Mouse (Mus musculus): ENCODE data around the gene Map2k1. TPM values are rescaled to one million over a fixed set of nuclear protein-coding genes. Genes with fewer than 3 reads are reported as not detected.
"Not testable (repeated sequence)": the region's sequence is repeated elsewhere in the genome, so short reads cannot be mapped to it uniquely, and the experiment has no call there.

The Map2k1 gene
- polyA plus RNA-seq, 1 experiment from 2014 or later, result 56.0 TPM

GRCm38 (mm10) chr9:64198068-64198762 is 55.2 kb downstream of the Map2k1 start:
- Histone ChIP-seq H3K9ac (no peak overlapping the region), H3K36me3 (replicated peaks) (peaks cover 18% of the 10 kb centered on the region), H3K9me3 (no peaks in the 10 kb centered on the region), H3K4me2 (no peak overlapping the region), H3K4me1 (no peaks in the 10 kb centered on the region), H3K4me3 (replicated peaks) (no peak overlapping the region), H3K27ac (no peak overlapping the region), H3K27me3 (no peaks in the 10 kb centered on the region)
- WGBS, result 90% methylated on average over 5 of the region's 5 CpGs
- no peak for ATAC-seq (ENCODE audit: low FRiP score)

DNA sequence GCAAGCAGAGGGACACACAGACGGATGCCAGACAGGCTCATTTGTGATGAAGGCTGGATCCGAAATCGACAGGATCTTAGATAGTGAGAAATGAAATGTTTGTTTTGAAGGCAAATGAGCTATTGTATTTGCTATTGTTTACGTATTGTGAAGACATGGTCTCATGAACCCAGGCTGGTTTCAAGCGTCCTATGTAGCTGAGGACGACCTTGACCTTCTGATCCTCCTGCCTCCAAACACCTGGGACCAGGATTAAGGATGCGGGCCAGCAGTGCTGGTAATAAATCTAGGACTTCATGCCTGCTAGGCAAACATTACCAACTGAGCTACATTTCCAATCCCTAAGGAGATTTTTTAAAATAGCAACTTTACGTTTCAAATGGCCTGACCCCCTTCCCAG is 55.9 kb downstream of the Map2k1 start:
- 90% methylated on average over 8 of the region's 8 CpGs for WGBS
- Histone ChIP-seq H3K9me3 (no peaks in the 10 kb centered on the region), H3K27ac (no peak overlapping the region), H3K4me2 (no peak overlapping the region), H3K27me3 (no peaks in the 10 kb centered on the region), H3K9ac (no peak overlapping the region), H3K4me1 (no peaks in the 10 kb centered on the region), H3K36me3 (replicated peaks) (peaks cover 20% of the 10 kb centered on the region), H3K4me3 (replicated peaks) (no peak overlapping the region)
- ATAC-seq (ENCODE audit: low FRiP score), result no peak

DNA sequence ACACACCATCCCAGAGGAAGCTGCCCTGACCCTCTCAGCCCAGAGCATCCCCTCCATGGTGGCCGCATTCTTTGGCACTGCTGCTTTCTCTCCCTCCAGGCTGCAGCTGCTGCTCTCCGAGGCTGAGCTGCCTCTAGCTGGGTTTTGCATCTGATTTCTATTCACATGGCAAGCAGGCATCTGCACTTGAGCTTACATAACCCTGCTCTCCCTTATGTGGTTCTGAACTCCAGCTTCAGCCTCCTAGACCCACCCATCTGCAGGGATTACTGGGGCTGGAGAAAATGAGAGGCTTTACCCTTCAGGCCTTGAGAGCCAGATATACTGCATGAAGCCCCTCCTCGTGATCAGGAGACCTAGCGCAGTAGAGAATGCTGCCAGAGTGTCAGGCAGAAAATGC is 57.9 kb downstream of the Map2k1 start:
- WGBS, result 67% methylated on average over 4 of the region's 4 CpGs

GRCm38 (mm10) chr9:64193879-64194278 is 59.6 kb downstream of the Map2k1 start:
- Histone ChIP-seq H3K27me3 (no peaks in the 10 kb centered on the region), H3K9me3 (no peaks in the 10 kb centered on the region), H3K36me3 (replicated peaks) (peaks cover 43% of the 10 kb centered on the region), H3K4me3 (replicated peaks) (no peak overlapping the region), H3K27ac (no peak overlapping the region), H3K4me1 (no peaks in the 10 kb centered on the region), H3K4me2 (no peak overlapping the region), H3K9ac (no peak overlapping the region)
- WGBS, result 96% methylated on average over 1 of the region's 1 CpGs
- no peak for ATAC-seq (ENCODE audit: low FRiP score)

More for the DNA sequence above, 57.9 kb downstream of the Map2k1 start:
- Histone ChIP-seq H3K4me1 (no peaks in the 10 kb centered on the region), H3K27ac (no peak overlapping the region), H3K27me3 (no peaks in the 10 kb centered on the region), H3K4me3 (replicated peaks) (no peak overlapping the region), H3K36me3 (replicated peaks) (peaks cover 32% of the 10 kb centered on the region), H3K9ac (no peak overlapping the region; the same call in 1 of the 2 replicates), H3K9me3 (no peaks in the 10 kb centered on the region), H3K4me2 (no peak overlapping the region)
- no peak for ATAC-seq (ENCODE audit: low FRiP score)

GRCm38 (mm10) chr9:64184166-64184840 is 69.1 kb downstream of the Map2k1 start:
- H3K9me3 ChIP-seq, result no peaks in the 10 kb centered on the region
- H3K4me2 ChIP-seq, result no peak overlapping the region

DNA sequence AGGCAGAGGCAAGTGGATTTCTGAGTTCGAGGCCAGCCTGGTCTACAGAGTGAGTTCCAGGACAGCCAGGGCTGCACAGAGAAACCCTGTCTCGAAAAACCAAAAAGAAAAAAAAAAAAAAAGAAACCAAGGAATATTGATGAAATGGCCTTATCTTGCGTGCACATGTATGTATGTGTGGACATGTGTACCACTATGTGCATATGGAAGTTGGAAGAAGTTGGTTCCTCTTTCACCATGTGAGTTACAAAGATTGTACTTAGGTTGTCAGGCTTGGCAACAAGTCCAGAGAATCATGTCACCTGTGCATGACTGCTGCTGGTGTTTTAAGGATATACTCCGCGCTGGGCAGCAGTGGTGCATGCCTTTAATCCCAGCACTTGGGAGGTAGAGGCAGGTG is 70.1 kb downstream of the Map2k1 start:
- not testable (repeated sequence) for H3K9me3 ChIP-seq; H3K27ac ChIP-seq; ATAC-seq (ENCODE audit: low FRiP score); H3K27me3 ChIP-seq; H3K4me2 ChIP-seq; H3K4me3 ChIP-seq (replicated peaks); H3K9ac ChIP-seq
- WGBS, result 93% methylated on average over 5 of the region's 5 CpGs
- Histone ChIP-seq H3K36me3 (replicated peaks) (peaks cover 62% of the 10 kb centered on the region), H3K4me1 (peaks cover 15% of the 10 kb centered on the region)

More at GRCm38 (mm10) chr9:64184166-64184840, 69.1 kb downstream of the Map2k1 start:
- Histone ChIP-seq H3K4me3 (replicated peaks) (no peak overlapping the region), H3K9ac (no peak overlapping the region), H3K4me1 (peaks cover 10% of the 10 kb centered on the region), H3K27me3 (no peaks in the 10 kb centered on the region), H3K36me3 (replicated peaks) (peaks cover 64% of the 10 kb centered on the region), H3K27ac (no peak overlapping the region)
- WGBS, result 95% methylated on average over 5 of the region's 5 CpGs
- no peak for ATAC-seq (ENCODE audit: low FRiP score)

DNA sequence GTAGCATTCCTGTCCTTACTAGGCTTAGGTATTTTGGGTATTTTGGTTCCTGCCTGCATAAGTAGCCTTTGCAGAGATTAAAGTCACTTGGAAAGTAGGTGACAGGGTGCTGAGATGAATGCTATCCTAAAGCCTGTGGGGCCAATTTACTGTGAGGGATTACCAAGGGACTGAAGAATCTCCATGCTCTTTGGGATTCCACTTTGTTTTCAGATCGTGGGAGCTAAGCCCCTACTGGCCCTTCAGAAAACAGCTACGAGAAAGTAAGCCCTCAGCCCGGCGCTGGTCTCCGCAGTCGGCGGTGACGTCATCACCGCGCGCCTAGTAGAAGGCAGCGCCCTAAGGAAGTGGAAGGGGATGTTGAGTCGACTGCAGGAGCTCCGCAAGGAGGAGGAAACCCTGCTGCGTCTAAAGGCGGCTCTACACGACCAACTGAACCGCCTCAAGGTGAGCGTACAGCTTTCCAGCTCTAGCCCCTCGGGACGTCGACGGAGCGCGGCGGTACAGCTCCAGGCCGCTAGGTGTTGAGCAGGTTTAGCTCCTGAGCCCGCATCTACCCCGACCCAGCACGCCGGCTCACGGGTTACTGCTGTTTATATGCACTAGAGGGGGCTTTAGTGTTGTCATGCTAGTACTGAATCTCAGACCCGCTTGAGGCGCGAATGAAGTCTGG is 74.3 kb downstream of the Map2k1 start, which contains the start of gene Snapc5:
Gene Snapc5 (plus strand): TSS at position 301 of the 673 bp plus-strand sequence.
- H3K9me3 ChIP-seq, result no peaks in the 10 kb centered on the region
- no peaks in the 10 kb centered on the region for H3K27me3 ChIP-seq
- under 1% methylated on average over 35 of the region's 35 CpGs for WGBS
- peak within 1 kb of the TSS; percentile 61 for H3K9ac ChIP-seq
- peak within 1 kb of the TSS; percentile 64 for H3K4me2 ChIP-seq
- H3K27ac ChIP-seq, result peak within 1 kb of the TSS; percentile 83
- peaks cover 69% of the 10 kb centered on the region for H3K36me3 ChIP-seq (replicated peaks)
- peak; percentile 93 for ATAC-seq (ENCODE audit: low FRiP score)
- H3K4me1 ChIP-seq, result peaks cover 24% of the 10 kb centered on the region
- peak within 1 kb of the TSS; percentile 67 for H3K4me3 ChIP-seq (replicated peaks)

DNA sequence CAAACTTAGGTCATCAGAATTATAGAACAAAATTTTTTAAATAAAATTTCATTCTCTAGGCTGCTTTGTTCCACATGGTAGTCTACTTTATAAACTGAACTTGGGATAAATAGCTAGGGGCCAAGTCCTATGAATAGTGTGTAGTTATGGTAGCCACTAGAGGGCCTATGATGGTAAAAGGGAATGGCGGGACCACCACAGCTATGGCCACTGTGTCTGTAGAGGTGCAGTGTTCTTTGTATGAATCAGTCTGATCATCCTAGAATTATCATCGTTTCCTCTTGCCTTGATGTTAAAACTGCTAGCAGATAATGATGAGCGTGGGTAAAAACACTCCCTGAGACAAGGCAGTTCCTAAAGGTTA is 74.8 kb downstream of the Map2k1 start:
- H3K4me3 ChIP-seq (replicated peaks), result peak overlapping the region; percentile 67

DNA sequence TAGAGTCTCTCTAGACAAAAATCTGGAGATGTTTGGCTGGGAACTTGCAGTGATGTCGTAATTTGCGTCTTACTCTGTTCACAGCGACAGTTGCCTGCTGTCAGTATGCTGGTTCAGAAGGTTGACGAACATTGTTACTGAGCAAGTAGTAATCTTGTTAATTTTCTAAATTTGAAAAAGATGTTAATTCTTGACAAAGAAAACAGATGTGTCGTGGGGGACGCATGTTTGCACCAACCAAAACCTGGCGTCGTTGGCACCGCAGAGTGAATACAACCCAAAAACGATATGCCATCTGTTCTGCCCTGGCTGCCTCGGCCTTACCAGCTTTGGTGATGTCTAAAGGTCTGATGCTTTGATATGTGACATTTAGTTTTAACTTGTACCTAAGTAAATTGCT is 78.1 kb downstream of the Map2k1 start:
- Histone ChIP-seq H3K4me2 (no peak overlapping the region), H3K4me1 (peaks cover 41% of the 10 kb centered on the region), H3K4me3 (replicated peaks) (no peak overlapping the region), H3K27me3 (no peaks in the 10 kb centered on the region), H3K9ac (no peak overlapping the region), H3K9me3 (no peaks in the 10 kb centered on the region), H3K36me3 (replicated peaks) (peaks cover 44% of the 10 kb centered on the region), H3K27ac (no peak overlapping the region)
- WGBS, result 93% methylated on average over 11 of the region's 11 CpGs
- ATAC-seq (ENCODE audit: low FRiP score), result no peak

More for the DNA sequence above, 74.8 kb downstream of the Map2k1 start:
- H3K4me1 ChIP-seq, result peaks cover 27% of the 10 kb centered on the region
- H3K27me3 ChIP-seq, result no peaks in the 10 kb centered on the region
- no peaks in the 10 kb centered on the region for H3K9me3 ChIP-seq
- WGBS, result 44% methylated on average over 3 of the region's 3 CpGs
- ATAC-seq (ENCODE audit: low FRiP score), result peak; percentile 70
- no peak overlapping the region for H3K9ac ChIP-seq
- H3K36me3 ChIP-seq (replicated peaks), result peaks cover 66% of the 10 kb centered on the region
- peak overlapping the region; percentile 64 for H3K4me2 ChIP-seq
- peak overlapping the region; percentile 83 for H3K27ac ChIP-seq

DNA sequence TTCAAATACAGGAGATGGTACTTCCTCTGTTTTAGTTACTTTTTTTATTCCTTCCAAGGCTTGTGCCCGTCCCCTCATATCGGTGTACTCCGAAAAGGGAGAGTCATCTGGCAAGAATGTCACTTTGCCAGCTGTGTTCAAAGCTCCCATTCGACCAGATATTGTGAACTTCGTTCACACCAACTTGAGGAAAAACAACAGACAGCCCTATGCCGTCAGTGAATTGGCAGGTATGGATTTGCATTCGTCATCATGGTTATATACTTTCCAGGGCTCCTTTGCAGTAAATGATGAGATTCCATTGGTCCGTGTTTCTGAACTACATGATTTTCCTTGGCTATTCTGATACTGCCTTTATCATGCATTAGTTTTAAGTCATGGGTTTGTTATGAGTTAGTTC is 78.7 kb downstream of the Map2k1 start:
- Histone ChIP-seq H3K36me3 (replicated peaks) (peaks cover 44% of the 10 kb centered on the region), H3K9ac (peak overlapping the region; percentile 88; the same call in 1 of the 2 replicates), H3K27me3 (no peaks in the 10 kb centered on the region), H3K27ac (no peak overlapping the region), H3K4me1 (peaks cover 35% of the 10 kb centered on the region), H3K4me2 (peak overlapping the region; percentile 73), H3K4me3 (replicated peaks) (peak overlapping the region; percentile 88), H3K9me3 (no peaks in the 10 kb centered on the region)
- 77% methylated on average over 8 of the region's 8 CpGs for WGBS
- no peak for ATAC-seq (ENCODE audit: low FRiP score)

DNA sequence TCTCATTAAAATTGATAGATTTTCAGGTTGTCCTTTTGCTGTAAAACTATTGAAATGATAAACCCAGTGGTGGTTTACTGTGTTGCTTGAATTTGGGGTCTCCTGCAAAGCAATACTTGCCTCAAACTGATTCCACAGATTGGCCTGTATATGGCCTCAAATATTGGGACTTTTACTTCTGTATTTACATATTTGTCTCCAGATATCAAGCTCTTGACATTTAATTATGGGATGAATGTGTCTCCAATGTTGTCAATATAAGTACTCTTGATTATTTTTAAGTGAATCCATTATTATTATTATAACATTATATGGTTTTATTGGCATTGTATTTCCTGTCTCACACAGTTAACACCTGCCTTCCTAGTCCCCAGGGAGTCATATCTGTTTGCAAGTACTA is 79.1 kb downstream of the Map2k1 start:
- H3K4me3 ChIP-seq (replicated peaks), result peak overlapping the region; percentile 88
- H3K36me3 ChIP-seq (replicated peaks), result peaks cover 44% of the 10 kb centered on the region
- peaks cover 32% of the 10 kb centered on the region for H3K4me1 ChIP-seq
- ATAC-seq (ENCODE audit: low FRiP score), result no peak
- H3K27ac ChIP-seq, result no peak overlapping the region
- H3K9ac ChIP-seq, result peak overlapping the region; percentile 88
- H3K27me3 ChIP-seq, result no peaks in the 10 kb centered on the region
- H3K9me3 ChIP-seq, result no peaks in the 10 kb centered on the region
- peak overlapping the region; percentile 73 for H3K4me2 ChIP-seq

DNA sequence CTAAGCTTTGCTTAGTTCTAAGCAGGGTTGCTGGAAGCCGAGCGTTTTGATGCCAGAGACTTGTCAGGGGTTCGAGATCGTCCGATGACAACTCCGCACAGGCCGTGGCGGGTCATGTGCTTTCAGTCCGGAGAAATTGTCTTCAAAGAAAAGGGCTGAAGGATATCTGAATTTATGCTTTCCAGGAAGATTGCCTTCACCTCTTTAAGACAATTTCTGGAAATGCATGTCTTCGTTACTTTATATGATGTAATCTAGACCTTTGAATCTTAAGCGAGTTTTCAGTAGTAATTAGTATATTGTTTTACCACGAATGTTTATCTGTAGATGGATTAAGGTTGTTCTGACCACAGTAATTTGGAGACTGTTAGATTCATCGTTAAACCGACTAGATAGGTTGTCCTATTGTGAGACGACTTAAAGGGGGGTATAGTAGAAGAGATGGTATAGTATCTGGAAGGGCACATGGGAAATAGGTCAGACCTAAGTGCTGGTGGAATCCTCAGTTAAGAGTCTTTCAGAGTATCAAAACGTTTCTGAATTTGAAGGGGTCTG is 79.7 kb downstream of the Map2k1 start:
- peak overlapping the region; percentile 88 for H3K4me3 ChIP-seq (replicated peaks)
- peak overlapping the region; percentile 73 for H3K4me2 ChIP-seq
- ATAC-seq (ENCODE audit: low FRiP score), result no peak
- no peaks in the 10 kb centered on the region for H3K9me3 ChIP-seq
- under 1% methylated on average over 16 of the region's 16 CpGs for WGBS
- peaks cover 42% of the 10 kb centered on the region for H3K36me3 ChIP-seq (replicated peaks)
- peaks cover 29% of the 10 kb centered on the region for H3K4me1 ChIP-seq
- peak overlapping the region; percentile 73 for H3K27ac ChIP-seq
- peak overlapping the region; percentile 88 for H3K9ac ChIP-seq
- H3K27me3 ChIP-seq, result no peaks in the 10 kb centered on the region
